In the genomic region with DNA sequence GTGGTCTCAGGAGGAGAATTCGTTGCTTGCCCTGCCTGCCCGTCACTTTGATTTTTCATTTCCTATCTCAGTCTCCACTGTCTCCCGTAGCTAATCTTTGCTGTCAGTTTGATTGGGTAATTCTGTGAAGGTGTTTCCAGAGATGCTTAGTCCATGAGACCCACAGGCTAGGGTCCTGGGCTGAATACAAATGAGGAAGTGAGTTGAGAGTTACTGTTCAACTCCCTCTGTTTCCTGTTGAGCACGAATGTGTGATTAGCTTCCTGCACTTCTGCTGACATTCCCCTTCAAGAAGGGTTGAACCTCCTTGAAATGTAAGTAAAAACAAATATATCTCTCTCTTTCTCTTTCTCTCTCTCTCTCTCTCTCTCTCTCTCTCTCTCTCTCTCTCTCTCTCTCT, we compare ENCODE assay signal across 1 mouse cellular context.
TF ChIP-seq lines count a peak whose summit lies in the region.

No protein-coding gene starts in this region.

TF ChIP-seq in MEL, 35 proteins besides CTCF, POLR2A, EP300 and RAD21 (continued from another document):
- TF ChIP-seq MAFK (IDR thresholded peaks at IDR 0.05; ENCODE audit: borderline replicate concordance, low read depth, low read length) = no peak
- TF ChIP-seq MEF2A (IDR thresholded peaks at IDR 0.05; ENCODE audit: extremely low read depth, insufficient replicate concordance, low read depth, low read length, poor library complexity, severe bottlenecking) = no peak
- TF ChIP-seq USF1 (IDR thresholded peaks at IDR 0.05; ENCODE audit: low read depth, low read length) = no peak
- no peak for TF ChIP-seq ZC3H11A (IDR thresholded peaks at IDR 0.05; ENCODE audit: low read depth, low read length)
- no peak for TF ChIP-seq GATA1 (IDR thresholded peaks at IDR 0.05; ENCODE audit: low read depth, low read length)
- TF ChIP-seq UBTF (IDR thresholded peaks at IDR 0.05; ENCODE audit: borderline replicate concordance, insufficient read depth, low read depth, low read length) = no peak
- no peak for TF ChIP-seq ZMIZ1 (IDR thresholded peaks at IDR 0.05; ENCODE audit: low read depth, low read length)
- no peak for TF ChIP-seq TAL1 (IDR thresholded peaks at IDR 0.05; ENCODE audit: low read length)
- no peak for TF ChIP-seq TCF12 (IDR thresholded peaks at IDR 0.05; ENCODE audit: low read depth, low read length)
- no peak for TF ChIP-seq BHLHE40 (IDR thresholded peaks at IDR 0.05; ENCODE audit: borderline replicate concordance, low read depth, low read length)
